Mouse (Mus musculus): ENCODE data around the gene Prkd3. TPM values are rescaled to one million over a fixed set of nuclear protein-coding genes. Genes with fewer than 3 reads are reported as not detected.

Gene Prkd3
- polyA plus RNA-seq (2012; rRNA removed) (35.5 and 38.5 TPM in 2 replicates), polyA plus RNA-seq (2014; fragmentation: Nextera tagmentation; extraction: Ambion mirVana) (43.2 and 48.2 TPM in 2 replicates)

GRCm38 (mm10) chr17:79020208-79020983, at the start of gene Prkd3:
Prkd3 (minus strand) TSS chr17:79020816.
- peak within 1 kb of the TSS; percentile 62 for H3K4me3 ChIP-seq (replicated peaks; ENCODE audit: low read length)
- H3K4me1 ChIP-seq (ENCODE audit: control insufficient read depth, insufficient read depth, low read length), result peaks cover 21% of the 10 kb centered on the region
- no peaks in the 10 kb centered on the region for H3K36me3 ChIP-seq (ENCODE audit: control insufficient read depth, insufficient read depth, low read length)
- peak within 1 kb of the TSS; percentile 90 for H3K9ac ChIP-seq (ENCODE audit: low read depth, low read length, severe bottlenecking)
- WGBS, result 0% methylated on average over 36 of the region's 113 CpGs
- peak within 1 kb of the TSS; percentile 96 for H3K27ac ChIP-seq (replicated peaks; ENCODE audit: low read depth, low read length)
- peak; percentile 78 for DNase-seq (ENCODE audit: low spot score)
- no peaks in the 10 kb centered on the region for H3K9me3 ChIP-seq (ENCODE audit: control insufficient read depth, low read length)
- H3K27me3 ChIP-seq (ENCODE audit: control insufficient read depth, insufficient read depth, low read length), result no peaks in the 10 kb centered on the region
- ATAC-seq (ENCODE audit: low FRiP score, low read depth), result peak; percentile 94
- TF ChIP-seq POLR2A (IDR thresholded peaks at IDR 0.05; ENCODE audit: borderline replicate concordance, extremely low read depth, insufficient read depth, insufficient read length), result 0 out of 2 replicates have a peak, but pooled peaks have one; percentile 55
- peak within 1 kb of the TSS; percentile 78 for H3K4me2 ChIP-seq (replicated peaks; ENCODE audit: low read depth, low read length, severe bottlenecking)

GRCm38 (mm10) chr17:79069766-79070480, 49.3 kb upstream of the Prkd3 start:
- H3K9me3 ChIP-seq (ENCODE audit: control insufficient read depth, low read length), result no peaks in the 10 kb centered on the region
- WGBS, result 85% methylated on average over 14 of the region's 14 CpGs
- H3K27me3 ChIP-seq (ENCODE audit: control insufficient read depth, insufficient read depth, low read length), result no peaks in the 10 kb centered on the region
- H3K9ac ChIP-seq (ENCODE audit: low read depth, low read length, severe bottlenecking), result no peak overlapping the region
- no peaks in the 10 kb centered on the region for H3K36me3 ChIP-seq (ENCODE audit: control insufficient read depth, insufficient read depth, low read length)
- TF ChIP-seq POLR2A (IDR thresholded peaks at IDR 0.05; ENCODE audit: borderline replicate concordance, extremely low read depth, insufficient read depth, insufficient read length), result no peak
- DNase-seq (ENCODE audit: low spot score) (no peak), ATAC-seq (ENCODE audit: low FRiP score, low read depth) (no peak)
- no peak overlapping the region for H3K27ac ChIP-seq (replicated peaks; ENCODE audit: low read depth, low read length)
- H3K4me1 ChIP-seq (ENCODE audit: control insufficient read depth, insufficient read depth, low read length), result peaks cover 8% of the 10 kb centered on the region; the same call in 1 of the 2 replicates
- no peak overlapping the region for H3K4me2 ChIP-seq (replicated peaks; ENCODE audit: low read depth, low read length, severe bottlenecking)
- no peak overlapping the region for H3K4me3 ChIP-seq (replicated peaks; ENCODE audit: low read length)

- Histone ChIP-seq H3K4me2 (replicated peaks; ENCODE audit: low read depth, low read length, severe bottlenecking) (0 out of 2 replicates have a peak overlapping the region, but pooled peaks have one; percentile 13), H3K9me3 (ENCODE audit: control insufficient read depth, low read length) (no peaks in the 10 kb centered on the region), H3K36me3 (ENCODE audit: control insufficient read depth, insufficient read depth, low read length) (no peaks in the 10 kb centered on the region), H3K27ac (replicated peaks; ENCODE audit: low read depth, low read length) (peak overlapping the region; percentile 72), H3K4me1 (ENCODE audit: control insufficient read depth, insufficient read depth, low read length) (peaks cover 8% of the 10 kb centered on the region; the same call in 1 of the 2 replicates), H3K27me3 (ENCODE audit: control insufficient read depth, insufficient read depth, low read length) (no peaks in the 10 kb centered on the region), H3K9ac (ENCODE audit: low read depth, low read length, severe bottlenecking) (no peak overlapping the region), H3K4me3 (replicated peaks; ENCODE audit: low read length) (no peak overlapping the region)
- 33% methylated on average over 4 of the region's 4 CpGs for WGBS
- TF ChIP-seq POLR2A (IDR thresholded peaks at IDR 0.05; ENCODE audit: borderline replicate concordance, extremely low read depth, insufficient read depth, insufficient read length), result no peak
- ATAC-seq (ENCODE audit: low FRiP score, low read depth), result peak; percentile 87
- no peak for DNase-seq (ENCODE audit: low spot score)
Observed at GRCm38 (mm10) chr17:79069019-79069418, 48.4 kb upstream of the Prkd3 start.

DNA sequence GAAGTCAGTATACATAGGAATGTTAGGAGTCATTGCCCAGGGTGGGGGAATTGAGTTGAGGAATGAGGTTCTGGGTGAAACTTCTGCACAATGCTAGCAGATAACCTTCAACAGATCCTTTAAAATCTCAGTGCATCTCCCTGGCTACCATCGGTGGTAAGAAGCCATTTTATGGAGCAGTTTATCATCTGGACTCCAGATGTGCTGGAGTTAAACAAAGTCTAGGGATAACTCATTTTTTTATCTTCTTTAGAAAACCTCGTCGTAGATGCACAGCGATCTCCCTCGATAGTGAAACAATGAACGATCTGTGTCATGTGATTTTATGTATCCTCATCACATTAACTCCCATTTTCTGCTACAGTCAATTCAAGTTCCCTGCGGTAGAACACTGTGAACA, 48.0 kb upstream of the Prkd3 start:
- Histone ChIP-seq H3K4me3 (replicated peaks; ENCODE audit: low read length) (no peak overlapping the region), H3K27ac (replicated peaks; ENCODE audit: low read depth, low read length) (peak overlapping the region; percentile 72), H3K4me1 (ENCODE audit: control insufficient read depth, insufficient read depth, low read length) (peaks cover 8% of the 10 kb centered on the region; the same call in 1 of the 2 replicates), H3K4me2 (replicated peaks; ENCODE audit: low read depth, low read length, severe bottlenecking) (0 out of 2 replicates have a peak overlapping the region, but pooled peaks have one; percentile 13), H3K9ac (ENCODE audit: low read depth, low read length, severe bottlenecking) (no peak overlapping the region), H3K36me3 (ENCODE audit: control insufficient read depth, insufficient read depth, low read length) (no peaks in the 10 kb centered on the region), H3K27me3 (ENCODE audit: control insufficient read depth, insufficient read depth, low read length) (no peaks in the 10 kb centered on the region), H3K9me3 (ENCODE audit: control insufficient read depth, low read length) (no peaks in the 10 kb centered on the region)
- ATAC-seq (ENCODE audit: low FRiP score, low read depth) (peak; percentile 50), DNase-seq (ENCODE audit: low spot score) (peak; percentile 64)
- 46% methylated on average over 7 of the region's 7 CpGs for WGBS
- no peak for TF ChIP-seq POLR2A (IDR thresholded peaks at IDR 0.05; ENCODE audit: borderline replicate concordance, extremely low read depth, insufficient read depth, insufficient read length)

DNA sequence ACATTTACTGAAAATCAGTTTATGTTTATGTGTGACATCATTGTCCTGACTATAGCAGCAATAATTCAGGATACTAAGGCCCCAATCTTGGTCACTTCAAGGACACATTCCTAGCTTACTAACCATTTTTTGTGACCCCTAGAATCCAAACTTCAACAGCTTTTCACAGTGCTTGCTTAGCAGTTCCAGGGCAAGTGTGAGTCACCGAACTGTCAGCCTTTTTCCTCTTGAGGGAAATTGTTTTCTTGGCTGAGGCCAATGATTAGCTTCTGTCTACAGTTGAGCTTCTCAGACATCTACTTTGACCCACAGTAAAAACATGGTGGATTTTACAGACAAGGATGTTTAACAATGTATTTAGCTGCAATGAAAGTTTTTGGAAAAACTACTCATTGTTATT, 43.6 kb upstream of the Prkd3 start:
- Histone ChIP-seq H3K27ac (replicated peaks; ENCODE audit: low read depth, low read length) (no peak overlapping the region), H3K9ac (ENCODE audit: low read depth, low read length, severe bottlenecking) (no peak overlapping the region), H3K27me3 (ENCODE audit: control insufficient read depth, insufficient read depth, low read length) (no peaks in the 10 kb centered on the region), H3K4me3 (replicated peaks; ENCODE audit: low read length) (no peak overlapping the region), H3K36me3 (ENCODE audit: control insufficient read depth, insufficient read depth, low read length) (no peaks in the 10 kb centered on the region), H3K9me3 (ENCODE audit: control insufficient read depth, low read length) (no peaks in the 10 kb centered on the region), H3K4me2 (replicated peaks; ENCODE audit: low read depth, low read length, severe bottlenecking) (no peak overlapping the region), H3K4me1 (ENCODE audit: control insufficient read depth, insufficient read depth, low read length) (peaks cover 5% of the 10 kb centered on the region; the same call in 1 of the 2 replicates)
- DNase-seq (ENCODE audit: low spot score), result no peak
- 76% methylated on average over 1 of the region's 1 CpGs for WGBS
- ATAC-seq (ENCODE audit: low FRiP score, low read depth), result no peak
- no peak for TF ChIP-seq POLR2A (IDR thresholded peaks at IDR 0.05; ENCODE audit: borderline replicate concordance, extremely low read depth, insufficient read depth, insufficient read length)

All from limb, embryonic 14.5 days (tissue).